Mouse (Mus musculus): ENCODE data around the gene Pcgf2.
"Not testable (repeated sequence)": the region's sequence is repeated elsewhere in the genome, so short reads cannot be mapped to it uniquely, and the experiment has no call there.

The Pcgf2 gene

DNA sequence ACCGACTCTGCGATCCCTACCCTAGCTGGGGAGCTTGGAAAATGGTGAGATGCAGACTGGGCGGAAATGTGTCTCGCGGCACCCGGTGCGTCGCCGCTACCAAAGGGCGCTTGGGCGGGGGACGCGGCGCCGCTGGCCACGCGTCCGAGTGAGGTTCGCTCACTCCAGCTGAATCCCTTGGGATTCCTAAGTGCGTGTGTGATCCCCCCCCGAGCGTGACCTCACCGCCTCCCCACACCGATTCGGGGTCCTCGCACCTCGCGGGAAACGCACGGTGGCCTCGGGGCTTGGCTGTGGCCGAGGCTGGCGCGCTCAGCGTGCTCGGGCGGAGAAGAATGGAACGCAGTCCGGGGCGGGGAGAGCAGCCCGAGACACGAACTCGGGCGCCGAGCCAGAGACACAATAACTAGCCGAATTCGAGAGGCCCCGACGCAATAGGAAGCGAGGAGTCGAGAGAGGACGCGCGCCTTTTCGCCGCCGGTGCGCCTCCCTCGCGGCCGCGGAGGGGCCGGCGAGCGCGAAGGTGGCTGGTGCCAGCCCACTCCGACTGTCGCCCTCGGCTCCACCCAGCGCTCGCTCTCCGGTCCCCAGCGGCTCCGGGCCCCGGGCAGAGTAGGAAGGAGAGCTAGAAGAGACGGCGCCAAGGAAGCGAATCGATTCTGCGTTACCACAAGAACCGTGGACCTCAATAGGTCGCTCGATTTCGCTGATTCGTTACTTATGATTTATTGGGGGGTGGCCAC, at the start of gene Pcgf2:
Gene Pcgf2, minus strand, starts transcription at position 495 of the 743 bp plus-strand sequence.
- peak; percentile 75 for DNase-seq

DNA sequence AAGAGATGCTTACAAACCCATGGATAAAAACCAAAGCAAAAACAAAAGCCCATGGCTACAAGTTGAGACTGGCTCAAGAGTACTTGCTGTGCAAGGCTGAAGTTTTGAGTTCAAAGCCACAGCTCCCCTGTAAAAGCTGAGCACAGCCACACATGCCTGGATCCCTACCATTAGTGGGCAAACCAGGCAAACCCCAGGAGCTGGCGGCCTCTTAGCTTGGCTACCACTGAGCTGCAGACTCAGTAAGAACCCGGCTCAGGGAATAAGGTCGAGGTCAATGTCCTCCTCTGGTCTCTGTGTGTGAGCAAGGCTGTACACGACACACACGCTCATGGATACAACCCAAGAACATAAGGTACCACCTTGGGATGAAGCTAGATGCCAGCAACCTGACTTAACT, 48.2 kb upstream of the Pcgf2 start:
- DNase-seq: no peak

DNA sequence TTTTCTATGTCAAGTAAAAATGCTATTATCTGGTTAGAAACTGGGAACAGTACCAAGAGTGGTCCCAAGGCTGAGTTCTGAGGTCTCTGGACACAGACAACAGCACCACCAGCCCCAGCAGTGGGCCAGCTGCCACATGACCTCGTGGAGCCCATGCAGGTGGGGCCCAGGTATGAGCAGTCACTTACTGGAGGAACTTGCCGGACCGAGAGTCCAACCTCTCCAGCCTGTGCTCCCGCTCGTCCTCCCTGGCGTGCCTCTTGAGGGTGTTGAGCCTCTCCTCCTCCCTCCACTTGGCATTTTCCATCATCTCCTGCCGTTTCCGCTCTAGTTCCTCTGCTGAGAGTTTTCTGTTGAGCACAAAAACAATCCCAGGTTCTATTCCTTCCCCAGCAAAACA, 47.5 kb upstream of the Pcgf2 start:
- no peak for DNase-seq

DNA sequence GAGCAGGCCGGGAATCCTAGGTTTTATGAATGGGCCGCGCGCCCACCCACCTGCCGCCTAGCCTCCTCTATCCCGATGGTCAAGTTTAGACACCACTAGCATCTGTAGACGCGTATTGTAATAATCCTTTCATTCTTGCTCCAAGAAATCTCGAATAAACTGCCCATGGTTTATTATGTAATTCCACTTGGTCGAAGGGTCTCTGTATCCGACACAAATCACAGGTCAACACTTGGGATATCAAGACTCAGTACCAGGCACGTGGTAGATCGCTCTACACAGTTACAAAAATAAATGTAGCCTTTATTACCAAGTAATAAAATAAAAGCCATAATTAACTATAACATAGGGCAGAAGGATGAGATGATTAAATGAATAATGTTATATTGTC, 45.0 kb upstream of the Pcgf2 start:
- DNase-seq: no peak

DNA sequence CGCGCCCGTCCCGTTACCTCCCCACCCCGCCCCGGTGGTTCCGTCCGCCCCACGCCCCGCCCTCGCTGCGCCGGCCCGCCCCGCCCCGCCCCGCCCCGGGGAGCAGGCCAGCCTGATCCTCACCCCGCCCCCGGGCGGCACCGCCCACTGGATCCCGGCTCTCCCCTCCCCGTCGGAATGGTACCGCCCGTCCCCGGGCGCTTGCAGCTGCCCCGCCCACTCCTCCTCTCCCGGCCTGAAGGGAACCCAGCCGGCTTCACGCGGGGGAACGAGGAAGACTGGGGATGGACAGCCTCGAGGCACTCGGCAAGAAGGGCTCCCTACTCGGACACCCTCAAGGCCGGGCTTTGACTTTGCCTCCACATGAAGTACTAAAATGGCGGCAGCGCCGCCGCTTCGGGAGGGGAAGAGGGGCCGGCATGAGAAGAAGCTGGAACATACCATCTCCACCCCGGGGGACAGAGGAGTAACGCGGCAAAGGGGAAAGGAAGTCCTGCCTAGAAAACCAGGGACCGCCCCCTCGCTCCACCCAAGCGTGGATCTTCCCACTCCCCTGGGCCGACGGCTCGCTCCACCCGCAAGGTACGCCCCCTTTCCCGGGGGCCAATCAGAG, 44.5 kb upstream of the Pcgf2 start:
- peak; percentile 99 for DNase-seq

DNA sequence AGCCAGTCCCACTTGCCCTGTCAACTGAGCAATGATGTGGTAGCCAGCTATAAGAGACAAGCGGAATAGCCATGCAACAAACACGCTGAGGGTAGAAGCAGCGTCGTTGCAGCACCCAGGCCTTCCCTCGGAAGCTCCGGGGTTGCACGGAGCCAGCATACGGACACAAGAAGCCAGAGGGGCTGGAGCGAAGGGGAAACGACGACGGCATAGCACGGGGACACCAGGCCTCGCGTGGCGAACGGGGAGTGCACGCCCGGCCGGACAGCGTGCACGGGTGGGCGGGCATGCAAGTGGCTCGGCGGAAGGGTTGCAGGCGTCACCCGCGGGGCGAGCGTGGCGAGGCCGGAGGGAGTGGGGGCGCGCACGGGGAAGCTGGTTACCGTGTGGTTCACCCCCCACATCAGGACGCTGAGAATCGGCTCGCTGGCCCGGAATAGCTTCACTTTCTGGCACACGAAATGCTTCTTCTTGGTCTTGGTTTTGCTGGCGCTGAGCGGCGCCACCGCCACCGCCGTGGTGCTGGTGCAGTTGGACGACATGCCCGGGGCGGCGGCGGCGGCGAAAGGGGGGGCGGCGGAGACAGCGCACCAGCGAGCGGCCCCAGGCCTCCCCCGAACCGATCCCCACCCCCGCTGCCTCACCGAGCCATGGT, 43.9 kb upstream of the Pcgf2 start, which contains the start of gene Pip4k2b:
Gene Pip4k2b, minus strand, starts transcription at position 642 of the 655 bp plus-strand sequence.
- DNase-seq: no peak

DNA sequence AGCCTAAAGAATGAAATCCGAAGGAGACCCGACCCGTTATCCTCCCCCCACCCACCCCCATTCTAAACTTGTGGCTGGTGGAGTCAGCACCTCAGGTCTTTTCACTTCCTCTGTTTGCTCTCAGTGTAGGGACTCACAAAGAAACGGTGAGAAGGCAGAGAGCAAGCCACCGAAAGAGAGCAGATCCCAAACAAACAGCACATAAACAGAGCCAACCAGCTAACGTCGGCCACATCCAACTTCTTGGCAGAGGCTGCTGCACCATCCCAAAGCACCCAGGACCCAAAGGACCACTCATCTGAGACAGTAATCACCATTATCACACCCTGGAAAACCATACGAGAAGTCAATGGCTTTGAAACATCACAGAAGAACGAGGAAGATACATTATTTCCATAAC, 43.1 kb upstream of the Pcgf2 start:
- DNase-seq: no peak

DNA sequence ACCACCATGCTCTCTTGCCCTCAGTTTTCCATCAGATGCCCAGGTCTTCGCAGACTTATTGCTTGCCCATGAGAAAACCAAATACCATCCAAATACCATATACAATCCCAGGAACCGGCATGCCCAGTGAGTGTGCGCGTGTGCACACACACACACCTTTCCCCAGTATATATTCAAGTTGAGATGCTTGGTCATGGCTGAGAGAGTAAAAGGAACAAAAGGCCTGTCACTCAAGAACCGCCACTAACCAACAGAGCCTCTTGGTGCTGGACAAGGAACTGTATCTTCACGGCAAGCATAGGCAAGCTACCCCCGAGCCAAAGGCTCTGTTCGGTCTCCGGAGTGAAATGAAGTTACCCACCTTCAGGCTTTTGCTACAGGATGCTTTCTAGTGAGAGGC, 42.3 kb upstream of the Pcgf2 start:
- DNase-seq: no peak

DNA sequence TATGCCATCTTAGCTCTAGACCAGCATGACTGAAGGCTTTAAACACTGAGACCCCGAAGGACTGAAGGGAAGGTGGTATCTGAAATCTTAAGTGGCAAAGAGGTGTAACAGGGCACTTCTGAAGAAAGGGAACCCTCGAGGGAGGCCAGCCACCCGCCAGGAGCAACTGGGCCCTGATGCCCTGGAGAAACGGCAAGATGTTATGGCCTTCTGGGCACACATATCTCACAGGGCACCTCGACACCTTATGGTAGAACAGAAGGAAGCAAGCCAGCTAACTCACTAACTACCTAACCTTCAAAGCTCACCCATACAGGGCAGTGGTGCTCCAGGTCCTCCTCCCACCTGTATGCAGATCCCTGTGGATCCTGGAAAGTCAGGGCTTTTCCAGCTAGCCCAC, 41.9 kb upstream of the Pcgf2 start:
- no peak for DNase-seq

DNA sequence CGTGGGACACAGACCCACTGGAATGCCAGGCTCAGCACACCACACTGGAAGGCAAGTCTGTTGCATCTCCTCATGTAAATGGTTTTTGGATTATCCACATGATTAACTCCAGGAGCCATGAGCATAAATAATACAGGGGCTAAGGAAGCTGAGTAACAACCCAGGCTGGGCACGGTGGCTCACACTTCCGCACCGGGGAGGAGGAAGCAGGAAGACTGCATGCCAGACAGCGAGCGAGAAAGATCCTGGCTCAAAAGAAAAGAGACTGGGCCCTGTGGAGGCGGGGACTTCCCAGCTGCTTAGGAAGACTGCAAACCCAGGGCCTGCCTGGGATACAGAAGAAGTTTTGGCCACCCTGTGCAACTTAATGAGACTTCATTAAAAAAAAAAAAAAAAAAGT, 39.9 kb upstream of the Pcgf2 start:
- peak; percentile 49 for DNase-seq

DNA sequence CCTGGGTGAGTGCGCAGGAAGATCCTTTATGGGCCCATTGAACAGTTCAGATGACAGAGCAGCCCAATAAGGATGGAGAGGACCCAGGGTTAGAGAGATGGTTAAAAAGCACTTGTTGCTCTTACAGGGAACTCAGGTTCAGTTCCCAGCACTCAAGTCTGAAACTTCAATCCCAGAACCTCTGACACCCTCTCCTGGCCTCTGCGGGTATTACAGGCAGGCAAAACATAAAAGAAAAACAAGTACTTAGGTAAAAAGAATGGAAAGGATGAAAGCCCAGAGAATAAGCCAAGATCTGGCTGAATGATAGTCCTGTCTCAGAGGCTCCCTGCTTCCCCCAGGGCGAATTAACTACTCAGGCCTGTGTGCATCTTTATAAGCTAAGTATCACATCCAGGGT, 38.9 kb upstream of the Pcgf2 start:
- DNase-seq: no peak

DNA sequence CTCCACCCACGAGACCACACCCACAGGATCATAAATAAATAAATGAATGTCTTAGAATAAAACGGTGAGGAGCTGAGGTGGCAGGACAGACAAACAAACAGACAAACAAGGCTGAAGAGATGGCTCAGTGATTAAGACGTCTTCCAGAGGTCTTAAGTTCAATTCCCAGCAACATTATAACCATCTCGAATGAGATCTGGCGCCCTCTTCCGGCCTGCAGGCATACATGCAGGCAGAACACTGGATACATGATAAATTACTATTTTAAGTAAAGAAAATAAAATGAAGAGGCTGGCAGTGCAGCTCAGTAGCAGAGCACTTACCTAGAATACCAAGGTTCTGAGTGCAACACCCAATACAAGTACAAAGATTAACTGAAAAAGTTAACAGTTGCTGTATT, 38.4 kb upstream of the Pcgf2 start:
- no peak for DNase-seq

DNA sequence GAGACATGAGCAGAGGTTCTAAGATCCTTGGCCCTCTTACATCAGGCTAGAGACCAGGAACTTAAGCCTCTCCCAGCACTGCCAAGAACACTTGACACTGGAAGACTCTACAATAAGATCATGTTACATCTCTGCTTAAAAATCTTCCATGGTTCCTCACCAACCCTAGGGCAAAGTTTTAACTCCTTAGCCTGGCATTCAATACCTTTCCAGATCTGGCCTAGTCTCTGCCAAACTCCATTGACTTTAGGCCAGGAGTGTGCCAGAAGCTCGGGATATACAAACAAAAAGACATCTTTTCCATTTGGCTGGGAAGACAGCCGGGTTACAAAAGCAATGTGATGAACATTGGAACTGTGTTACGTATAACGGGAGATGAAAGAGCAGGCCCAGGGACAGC, 37.3 kb upstream of the Pcgf2 start:
- no peak for DNase-seq

DNA sequence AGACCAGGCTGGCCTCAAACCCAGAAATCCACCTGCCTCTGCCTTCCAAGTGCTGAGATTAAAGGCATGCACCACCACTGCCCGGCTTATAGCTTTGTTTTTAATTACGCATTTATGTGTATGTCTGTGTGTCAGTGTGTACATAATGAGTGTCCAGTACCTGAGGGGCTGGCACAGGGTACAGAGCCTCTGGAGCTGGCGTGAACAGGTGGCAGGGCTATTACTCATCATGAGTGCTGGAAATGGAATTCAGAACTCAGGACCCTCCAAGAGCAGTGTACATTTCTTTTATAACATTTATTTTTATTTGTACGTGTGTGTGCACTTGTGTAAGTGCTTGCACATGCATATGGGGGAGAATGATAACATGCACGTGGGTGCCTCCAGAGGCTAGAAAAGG, 36.3 kb upstream of the Pcgf2 start:
- DNase-seq: no peak

DNA sequence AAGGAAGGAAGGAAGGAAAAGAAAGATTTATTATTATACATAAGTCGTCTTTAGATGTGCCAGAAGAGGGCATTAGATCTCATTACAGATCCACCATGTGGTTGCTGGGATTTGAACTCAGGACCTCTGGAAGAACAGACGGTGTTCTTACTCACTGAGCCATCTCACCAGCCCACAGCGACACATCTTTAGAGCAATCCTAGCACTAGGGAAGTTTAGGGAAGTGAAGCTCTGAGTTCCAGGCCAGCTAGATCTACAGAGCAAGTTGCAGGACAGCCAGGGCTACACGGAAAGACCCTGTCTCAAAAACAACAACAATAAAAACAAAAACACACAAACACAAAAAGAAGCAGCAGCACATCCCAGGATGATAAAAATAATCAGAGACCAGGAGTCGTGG, 34.5 kb upstream of the Pcgf2 start:
- not testable (repeated sequence) for DNase-seq

DNA sequence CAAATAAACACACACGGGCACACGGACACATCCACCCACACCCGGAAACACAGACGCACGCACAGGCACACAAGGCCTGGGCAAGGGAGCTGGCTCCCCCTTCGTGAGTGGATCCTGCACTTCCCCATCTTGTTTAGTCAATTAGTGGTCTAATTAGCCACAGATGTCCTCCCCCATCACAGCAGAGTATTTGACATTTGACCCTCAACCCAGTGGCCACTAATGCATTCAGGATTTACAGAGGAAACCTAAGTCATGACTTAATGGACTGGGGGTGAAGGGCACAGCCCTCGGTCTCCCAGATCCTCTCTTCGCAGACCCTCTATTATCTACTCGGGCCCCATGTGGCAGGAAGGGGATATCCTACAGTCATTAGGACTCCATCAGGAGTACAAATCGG, 33.4 kb upstream of the Pcgf2 start:
- no peak for DNase-seq

DNA sequence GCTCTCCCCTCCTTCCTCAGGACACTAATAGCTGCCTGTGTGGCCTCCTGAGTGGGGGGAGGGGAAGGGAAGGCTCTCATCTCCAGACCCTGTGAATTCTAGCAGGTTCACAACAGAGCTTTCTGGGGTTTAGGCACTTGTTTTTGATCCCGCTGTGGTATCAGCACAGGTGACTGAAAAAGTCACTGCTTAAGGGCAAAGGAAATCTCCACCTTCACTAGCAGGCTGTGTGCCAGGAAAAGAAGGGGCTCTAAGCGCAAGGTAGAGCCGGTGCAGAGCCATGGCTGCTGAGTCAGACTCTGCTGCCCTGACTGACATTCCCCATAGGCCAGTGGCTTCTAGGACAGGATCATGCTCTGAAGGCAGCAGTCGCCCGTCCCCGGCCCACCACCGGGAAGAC, 28.4 kb upstream of the Pcgf2 start:
- DNase-seq: no peak

DNA sequence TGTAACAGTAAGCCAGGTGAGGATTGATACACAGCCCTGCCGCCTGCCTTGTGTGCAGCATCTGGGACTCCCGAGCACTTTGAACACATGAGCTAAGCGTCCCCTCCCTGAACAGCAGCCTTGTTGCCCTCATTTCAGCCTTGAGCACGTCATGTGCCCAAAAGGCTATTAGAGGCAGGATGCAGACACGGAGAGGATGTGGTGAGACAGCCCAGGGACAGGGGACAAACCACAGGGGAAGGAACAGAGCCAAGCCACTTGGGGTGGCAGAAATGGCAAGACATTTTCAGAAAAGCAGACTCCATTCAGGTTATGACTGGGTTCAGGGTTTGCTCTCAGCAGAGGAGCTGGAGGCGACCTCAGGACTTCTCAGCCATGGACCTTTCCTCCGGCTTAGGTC, 28.0 kb upstream of the Pcgf2 start:
- DNase-seq: no peak

DNA sequence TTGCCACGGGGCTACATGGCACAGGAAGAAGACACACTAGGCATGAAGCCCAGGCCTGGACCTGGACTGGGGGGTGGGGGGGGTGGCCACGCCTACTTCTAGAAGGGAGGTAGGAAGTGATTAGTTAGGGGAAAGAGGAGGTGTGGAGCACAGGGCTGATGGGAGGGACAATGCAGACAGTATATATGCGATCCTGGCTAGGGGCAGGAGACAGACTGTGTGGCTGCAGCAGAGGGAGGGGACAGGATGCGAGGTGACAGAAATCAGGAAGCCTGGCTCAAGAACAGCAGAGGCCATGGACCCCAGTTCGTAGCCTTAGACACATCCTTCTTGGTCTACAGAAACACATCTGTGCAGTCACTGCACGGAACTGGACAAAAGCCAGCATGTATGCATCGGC, 23.4 kb upstream of the Pcgf2 start:
- DNase-seq: no peak

DNA sequence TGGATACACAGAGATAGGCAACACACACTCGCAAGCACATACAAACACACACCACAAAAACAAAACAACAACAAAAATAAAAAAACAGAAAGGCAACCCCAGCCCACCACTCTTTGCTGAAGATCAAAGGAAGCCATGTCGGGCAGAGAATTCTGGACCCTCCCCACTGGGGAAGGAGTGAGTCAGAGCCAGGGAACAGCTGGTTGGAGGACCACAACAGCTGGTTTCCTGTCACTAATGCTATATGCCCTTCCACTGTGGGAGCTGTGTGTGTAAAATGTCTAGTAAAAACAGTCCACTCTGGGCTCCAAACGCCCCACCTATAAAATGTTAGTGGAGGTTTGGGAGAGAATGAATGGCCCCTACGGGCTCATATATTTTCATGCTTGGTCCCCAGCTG, 21.0 kb upstream of the Pcgf2 start:
- no peak for DNase-seq

DNA sequence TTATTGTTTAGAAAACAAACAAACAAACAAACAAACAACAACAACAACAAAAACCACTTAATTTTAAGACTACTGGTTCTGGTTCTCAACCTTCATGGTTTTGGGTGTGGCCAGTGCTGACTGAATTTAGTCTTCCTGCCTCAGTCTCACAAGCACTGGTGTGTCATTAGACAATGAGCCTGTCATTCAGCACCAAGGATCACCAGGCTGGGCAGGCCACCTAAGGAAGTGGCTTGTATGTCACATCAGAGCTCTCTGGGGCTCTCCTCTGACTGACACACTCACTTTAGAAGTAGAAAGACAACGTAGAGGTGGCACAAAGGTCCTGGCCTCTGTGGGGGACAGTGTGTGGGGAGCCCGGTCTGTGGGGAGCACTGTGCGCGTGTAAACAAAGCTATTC, 18.7 kb upstream of the Pcgf2 start:
- DNase-seq: no peak

DNA sequence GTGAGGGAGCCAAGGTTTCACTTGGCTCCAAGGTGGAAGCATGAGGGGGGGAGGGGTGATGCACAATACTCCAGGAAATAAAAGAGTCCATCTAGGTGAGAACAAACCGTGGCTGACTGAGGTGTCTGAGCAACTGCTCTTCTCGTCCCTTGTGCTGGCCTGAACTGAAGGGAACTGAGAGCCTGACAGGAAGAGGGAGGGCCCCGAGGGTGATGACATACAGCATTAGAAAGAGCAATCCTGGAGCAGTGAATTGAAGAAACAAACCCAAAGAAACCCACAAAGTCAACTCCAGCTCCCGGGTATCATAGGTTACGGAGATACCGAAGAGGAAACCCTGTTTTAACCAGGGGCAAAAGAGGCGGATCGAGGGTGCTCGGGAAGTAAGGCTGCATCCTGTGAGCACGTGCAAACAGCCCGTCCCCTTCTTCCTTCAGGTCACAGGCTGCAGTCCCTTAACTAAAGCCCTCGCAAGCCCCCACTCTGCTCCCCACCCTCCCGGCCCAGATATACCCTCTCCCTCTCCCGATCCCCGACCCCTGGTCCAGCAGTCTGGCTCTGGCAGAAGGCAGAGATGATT, 18.1 kb upstream of the Pcgf2 start:
- no peak for DNase-seq

DNA sequence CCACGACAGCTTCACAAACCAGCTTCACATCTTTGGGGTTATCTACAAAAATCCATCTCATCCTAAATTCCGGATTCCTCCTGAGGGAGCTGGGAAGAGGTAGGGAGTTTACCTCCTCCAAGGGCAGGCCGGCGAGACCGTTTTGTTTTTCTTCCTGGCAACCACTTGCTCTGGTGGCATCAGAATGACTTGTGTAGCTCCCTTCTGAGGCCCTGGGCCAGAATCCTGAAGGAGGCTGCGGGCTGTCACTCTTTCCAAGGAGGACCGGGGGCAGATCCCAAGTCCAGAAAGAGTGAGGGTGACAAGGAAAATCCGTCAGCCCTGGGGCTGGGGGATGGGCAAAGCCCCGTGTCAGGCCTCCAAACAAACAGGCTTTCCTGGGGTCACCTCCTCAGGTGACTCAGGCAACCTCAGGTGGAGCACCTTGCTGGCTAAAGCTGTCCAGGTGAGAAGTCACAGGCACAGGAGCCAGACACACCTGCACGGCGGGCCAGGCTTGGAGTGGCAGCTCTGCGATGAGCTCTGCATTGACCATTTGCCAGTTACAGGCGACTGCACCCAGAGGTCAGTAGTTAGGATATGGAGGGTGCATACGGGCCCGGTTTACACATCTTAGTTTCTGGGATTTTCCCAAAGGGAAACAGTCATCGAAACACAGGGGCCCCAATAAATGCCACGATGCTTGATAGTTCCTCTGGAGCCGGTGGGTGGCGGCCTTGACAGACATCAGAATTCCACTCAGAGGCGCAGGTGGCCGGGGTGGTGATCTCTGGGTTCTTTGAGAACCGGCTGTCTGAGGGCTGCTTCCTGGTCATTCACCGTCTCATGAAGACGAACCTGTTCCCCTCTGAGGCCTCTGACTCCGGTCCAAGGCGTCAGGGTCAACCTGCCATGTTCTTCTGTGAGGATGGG, 17.3 kb upstream of the Pcgf2 start:
- DNase-seq: no peak

Measured in right cerebral cortex, adult 18-20 months (tissue).